Mouse (Mus musculus): ENCODE measurements around the gene Tigar. TPM values are rescaled to one million over a fixed set of nuclear protein-coding genes. Genes with fewer than 3 reads are reported as not detected.

Tigar gene
- polyA plus RNA-seq, 1 experiment from 2014 or later: 8.7 TPM

GRCm38 (mm10) chr6:127044909-127045308, 64.4 kb downstream of the Tigar start:
- Histone ChIP-seq H3K27ac (replicated peaks) (no peak overlapping the region), H3K9me3 (replicated peaks) (no peaks in the 10 kb centered on the region), H3K27me3 (ENCODE audit: low read depth, poor library complexity, severe bottlenecking) (no peaks in the 10 kb centered on the region), H3K4me3 (no peak overlapping the region), H3K36me3 (no peaks in the 10 kb centered on the region), H3K4me1 (peaks cover 6% of the 10 kb centered on the region; the same call in 1 of the 2 replicates)
- DNase-seq (ENCODE audit: low spot score): no peak
- 71% methylated on average over 6 of the region's 6 CpGs for WGBS

Other genes starting within 250 kb of the Tigar start
- gene Dyrk4, start 187.7 kb downstream of the Tigar start, polyA plus RNA-seq (2016; fragmentation: Nextera tagmentation; extraction: Ambion mirVana): 0.06 and 0.11 TPM in 2 replicates
- 72.8 and 83.1 TPM in 2 replicates for gene Rad51ap1, start 170.0 kb downstream of the Tigar start, polyA plus RNA-seq (2016; fragmentation: Nextera tagmentation; extraction: Ambion mirVana)
- 16.0 and 17.5 TPM in 2 replicates for gene D6Wsu163e, start 169.6 kb downstream of the Tigar start, polyA plus RNA-seq (2016; fragmentation: Nextera tagmentation; extraction: Ambion mirVana)
- gene Fgf6, start 94.0 kb downstream of the Tigar start, polyA plus RNA-seq (2016; fragmentation: Nextera tagmentation; extraction: Ambion mirVana): not detected in 2 replicates
- gene Fgf23, start 36.7 kb downstream of the Tigar start, polyA plus RNA-seq (2016; fragmentation: Nextera tagmentation; extraction: Ambion mirVana): 0.14 TPM in 1 of 2 replicates, not detected in the other
- gene Ccnd2, start 42.6 kb upstream of the Tigar start, polyA plus RNA-seq (2016; fragmentation: Nextera tagmentation; extraction: Ambion mirVana): 1,714 and 1,799 TPM in 2 replicates

Measured in midbrain, embryonic 10.5 days (tissue).